Mouse (Mus musculus): ENCODE data around the gene Unc119b.
"Not testable (repeated sequence)": the region's sequence is repeated elsewhere in the genome, so short reads cannot be mapped to it uniquely, and the experiment has no call there.

The Unc119b gene

GRCm38 (mm10) chr5:115158040-115158983, 23.5 kb upstream of the Unc119b start, which contains the start of gene Mlec:
TSS of gene Mlec (minus strand) at chr5:115158179.
- DNase-seq (ENCODE audit: low read depth, low spot score), result peak; percentile 98

GRCm38 (mm10) chr5:115156933-115157589, 22.3 kb upstream of the Unc119b start:
- DNase-seq (ENCODE audit: low read depth, low spot score), result no peak

- no peak for DNase-seq (ENCODE audit: low read depth, low spot score)
These were observed 21.6 kb upstream of the Unc119b start for GRCm38 (mm10) chr5:115156401-115156800.

GRCm38 (mm10) chr5:115155831-115156230, 21.1 kb upstream of the Unc119b start:
- no peak for DNase-seq (ENCODE audit: low read depth, low spot score)

- no peak for DNase-seq (ENCODE audit: low read depth, low spot score)
These were observed 20.4 kb upstream of the Unc119b start for GRCm38 (mm10) chr5:115155156-115155631.

- DNase-seq (ENCODE audit: low read depth, low spot score), result no peak
These were observed 17.6 kb upstream of the Unc119b start for GRCm38 (mm10) chr5:115152132-115152956.

- no peak for DNase-seq (ENCODE audit: low read depth, low spot score)
These were observed 16.7 kb upstream of the Unc119b start for GRCm38 (mm10) chr5:115151457-115151856.

GRCm38 (mm10) chr5:115150991-115151390, 16.2 kb upstream of the Unc119b start:
- no peak for DNase-seq (ENCODE audit: low read depth, low spot score)

GRCm38 (mm10) chr5:115149675-115150459, 15.1 kb upstream of the Unc119b start:
- no peak for DNase-seq (ENCODE audit: low read depth, low spot score)

GRCm38 (mm10) chr5:115148872-115149271, 14.1 kb upstream of the Unc119b start:
- DNase-seq (ENCODE audit: low read depth, low spot score), result not testable (repeated sequence)

- no peak for DNase-seq (ENCODE audit: low read depth, low spot score)
These were observed 13.6 kb upstream of the Unc119b start for GRCm38 (mm10) chr5:115148378-115148777.

GRCm38 (mm10) chr5:115147388-115147787, 12.6 kb upstream of the Unc119b start:
- no peak for DNase-seq (ENCODE audit: low read depth, low spot score)

- no peak for DNase-seq (ENCODE audit: low read depth, low spot score)
These were observed 12.0 kb upstream of the Unc119b start for GRCm38 (mm10) chr5:115146747-115147130.

GRCm38 (mm10) chr5:115145976-115146746, 11.4 kb upstream of the Unc119b start:
- DNase-seq (ENCODE audit: low read depth, low spot score), result no peak

GRCm38 (mm10) chr5:115145253-115145968, 10.6 kb upstream of the Unc119b start:
- no peak for DNase-seq (ENCODE audit: low read depth, low spot score)

- DNase-seq (ENCODE audit: low read depth, low spot score), result no peak
These were observed 9.7 kb upstream of the Unc119b start for GRCm38 (mm10) chr5:115144471-115144870.

GRCm38 (mm10) chr5:115143552-115143951, 8.8 kb upstream of the Unc119b start:
- DNase-seq (ENCODE audit: low read depth, low spot score), result no peak

- DNase-seq (ENCODE audit: low read depth, low spot score), result no peak
These were observed 7.5 kb upstream of the Unc119b start for GRCm38 (mm10) chr5:115142166-115142697.

- DNase-seq (ENCODE audit: low read depth, low spot score), result no peak
These were observed 6.0 kb upstream of the Unc119b start for GRCm38 (mm10) chr5:115140726-115141125.
